Mouse (Mus musculus) CD4-positive, CD25-positive, alpha-beta regulatory T cell, adult 2 months (primary cell): ENCODE data around the gene Tcp11.

Experiments
- DNase-seq: peaks from one replicate; pipeline ENCODE4 v3.0.0-alpha.2; 2012; ENCODE audit warnings: low read depth, low spot score

Gene Tcp11

DNA sequence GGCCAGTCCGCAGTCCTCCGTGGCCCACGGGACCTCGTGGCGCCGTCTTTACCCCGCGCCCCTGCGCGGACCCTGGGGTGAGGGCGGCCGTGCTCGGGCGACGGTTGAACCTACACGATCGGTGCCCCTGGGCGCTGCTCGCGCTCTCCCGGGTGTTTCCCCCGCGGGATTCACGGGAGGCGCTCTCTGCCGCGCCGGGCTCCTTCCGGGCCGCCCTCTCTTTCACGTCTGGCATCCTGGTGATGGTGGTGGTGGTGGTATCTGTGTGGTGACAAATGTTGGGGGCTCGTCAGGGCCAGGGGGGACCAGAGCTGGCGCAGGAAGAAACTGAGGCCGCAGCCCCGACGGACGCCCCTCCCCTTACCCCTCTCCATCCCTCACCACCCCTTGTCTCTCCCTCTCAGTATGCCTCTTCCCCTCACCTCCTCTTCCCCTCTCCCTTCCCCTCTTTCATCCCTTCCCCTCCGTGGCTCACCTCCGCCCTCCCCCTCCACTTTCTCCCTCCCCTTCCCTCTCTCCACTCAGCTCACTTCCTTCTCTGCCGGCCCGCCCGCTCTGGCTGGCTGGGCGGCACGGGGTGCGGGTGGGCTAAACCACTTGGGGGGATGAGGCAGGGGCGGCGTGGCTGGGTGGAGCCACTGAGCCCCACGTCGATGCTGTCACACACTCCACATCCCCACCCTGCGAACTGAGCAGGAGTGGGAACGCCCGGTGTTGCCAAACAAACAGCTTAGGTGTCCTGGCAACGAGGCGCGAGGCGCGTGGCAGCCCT lies at the start of gene Tcp11:
Gene Tcp11 (minus strand): TSS at position 595 of the 772 bp plus-strand sequence.
- peak; percentile 81 for DNase-seq

DNA sequence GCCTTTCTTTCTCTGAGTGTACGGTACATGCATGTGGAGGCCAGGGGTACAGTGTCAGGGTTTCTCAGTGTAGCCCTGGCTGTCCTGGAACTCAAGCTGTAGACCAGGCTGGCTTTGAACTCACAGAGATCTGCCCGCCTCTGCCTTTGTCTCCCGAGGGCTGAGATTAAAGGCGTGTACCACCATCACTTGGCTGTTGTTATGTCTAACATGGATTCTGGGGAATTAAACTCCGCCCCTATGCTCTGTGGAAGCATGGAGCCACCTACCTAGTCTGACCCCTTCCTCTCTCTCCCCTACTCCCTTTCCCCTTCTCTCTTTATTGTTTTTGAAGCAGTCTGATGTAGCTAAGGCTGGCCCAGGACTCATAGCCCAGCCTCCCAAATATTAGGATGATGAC lies 49.4 kb upstream of the Tcp11 start:
- no peak for DNase-seq

DNA sequence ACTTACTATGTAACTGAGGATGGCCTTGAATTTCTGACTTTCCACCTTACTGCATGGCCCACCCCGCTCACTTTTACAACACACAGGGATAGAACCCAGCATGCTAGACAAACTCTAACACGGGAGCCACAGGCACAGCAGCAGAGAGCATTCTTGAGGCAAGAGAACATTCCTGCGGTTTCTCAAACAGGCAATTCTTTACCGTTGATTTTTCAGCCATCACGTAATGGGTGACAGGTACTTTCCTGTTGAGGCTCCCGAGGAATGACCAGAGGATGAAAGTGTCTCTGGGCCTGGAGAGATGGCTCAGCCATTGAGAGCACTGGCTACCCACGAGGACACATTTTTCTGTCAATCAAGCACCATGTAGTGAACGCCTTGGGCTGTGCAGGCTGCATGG lies 43.9 kb upstream of the Tcp11 start:
- DNase-seq: no peak

GRCm38 (mm10) chr17:28123627-28124026 lies 43.2 kb upstream of the Tcp11 start:
- no peak for DNase-seq

DNA sequence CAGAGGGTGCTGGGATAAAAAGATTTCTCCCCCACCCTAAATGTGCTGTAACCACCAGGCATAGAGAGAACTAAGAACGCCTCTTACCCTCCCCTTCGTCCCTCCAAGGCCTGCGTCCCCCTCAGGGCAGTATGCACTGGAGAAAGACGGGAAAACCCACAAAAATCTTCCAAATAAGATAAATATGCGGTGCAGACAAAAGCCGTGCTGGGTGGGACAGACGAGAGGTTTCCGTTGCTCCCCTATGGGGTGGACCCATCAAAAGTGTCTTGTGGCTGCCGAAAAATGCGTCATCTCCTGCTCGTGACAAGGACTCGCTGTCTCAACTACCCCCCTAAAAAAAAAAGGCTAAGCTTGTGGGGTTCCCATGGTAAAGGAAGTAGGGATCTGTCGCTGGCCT lies 42.5 kb upstream of the Tcp11 start:
- DNase-seq: no peak

GRCm38 (mm10) chr17:28120460-28120859 lies 40.0 kb upstream of the Tcp11 start:
- DNase-seq: no peak

GRCm38 (mm10) chr17:28117451-28118209 lies 37.2 kb upstream of the Tcp11 start:
- peak; percentile 21 for DNase-seq

GRCm38 (mm10) chr17:28116335-28116734 lies 35.9 kb upstream of the Tcp11 start:
- DNase-seq: no peak

- DNase-seq: no peak
Observed at GRCm38 (mm10) chr17:28112266-28112665, 31.8 kb upstream of the Tcp11 start.

DNA sequence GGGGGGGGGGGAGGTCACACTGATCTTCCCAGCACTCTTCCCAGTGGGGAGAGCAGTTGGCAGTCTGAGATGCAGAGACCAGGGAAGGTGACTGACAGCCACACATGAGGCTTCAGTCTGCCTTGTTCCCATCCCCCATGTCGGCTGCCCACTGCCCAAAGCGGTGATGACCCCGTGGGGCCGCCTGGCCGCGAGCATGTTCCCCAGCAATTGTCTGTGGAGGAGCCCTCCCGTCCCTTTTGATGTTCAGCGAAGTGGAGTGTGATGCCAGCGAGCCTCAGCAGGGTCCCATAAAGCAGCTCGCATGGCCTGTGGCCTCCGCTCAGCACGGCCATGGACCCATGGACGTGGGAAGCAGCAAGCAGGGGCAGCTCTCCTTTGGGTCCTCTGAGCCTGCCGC lies 26.8 kb upstream of the Tcp11 start:
- no peak for DNase-seq

- peak; percentile 36 for DNase-seq
Observed at GRCm38 (mm10) chr17:28106352-28106751, 25.9 kb upstream of the Tcp11 start.

DNA sequence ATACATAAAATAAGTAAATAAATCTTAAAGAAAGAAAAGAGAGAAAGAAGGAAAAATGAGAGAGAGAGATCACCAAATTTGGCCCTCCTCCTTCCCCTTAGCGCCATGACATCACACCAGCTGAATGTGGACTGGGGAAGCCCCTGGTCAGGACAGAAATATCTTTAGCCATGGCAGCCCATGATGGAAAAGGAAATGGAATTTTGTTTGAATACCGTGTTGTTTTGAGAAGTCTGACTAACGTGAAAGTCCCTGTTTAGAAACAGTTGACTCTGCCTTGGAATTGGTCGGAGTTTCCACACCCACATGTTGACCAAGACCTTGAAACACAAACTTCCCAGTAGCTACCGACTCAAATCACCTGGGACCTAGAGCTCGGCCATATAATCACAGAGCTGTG lies 24.0 kb upstream of the Tcp11 start:
- DNase-seq: no peak

- no peak for DNase-seq
Observed at GRCm38 (mm10) chr17:28101902-28102319, 21.5 kb upstream of the Tcp11 start.

- no peak for DNase-seq
Observed at GRCm38 (mm10) chr17:28101284-28101887, 20.9 kb upstream of the Tcp11 start.

- peak; percentile 29 for DNase-seq
Observed at GRCm38 (mm10) chr17:28100669-28101068, 20.2 kb upstream of the Tcp11 start.

- DNase-seq: no peak
Observed at GRCm38 (mm10) chr17:28099086-28099485, 18.6 kb upstream of the Tcp11 start.

- no peak for DNase-seq
Observed at GRCm38 (mm10) chr17:28097308-28097707, 16.9 kb upstream of the Tcp11 start.

- DNase-seq: no peak
Observed at GRCm38 (mm10) chr17:28096418-28096817, 16.0 kb upstream of the Tcp11 start.

GRCm38 (mm10) chr17:28093837-28094236 lies 13.4 kb upstream of the Tcp11 start:
- peak; percentile 31 for DNase-seq

- peak; percentile 34 for DNase-seq
Observed at GRCm38 (mm10) chr17:28092297-28092696, 11.9 kb upstream of the Tcp11 start.

- no peak for DNase-seq
Observed at GRCm38 (mm10) chr17:28088718-28089117, 8.3 kb upstream of the Tcp11 start.

- DNase-seq: no peak
Observed at GRCm38 (mm10) chr17:28087430-28087829, 7.0 kb upstream of the Tcp11 start.

DNA sequence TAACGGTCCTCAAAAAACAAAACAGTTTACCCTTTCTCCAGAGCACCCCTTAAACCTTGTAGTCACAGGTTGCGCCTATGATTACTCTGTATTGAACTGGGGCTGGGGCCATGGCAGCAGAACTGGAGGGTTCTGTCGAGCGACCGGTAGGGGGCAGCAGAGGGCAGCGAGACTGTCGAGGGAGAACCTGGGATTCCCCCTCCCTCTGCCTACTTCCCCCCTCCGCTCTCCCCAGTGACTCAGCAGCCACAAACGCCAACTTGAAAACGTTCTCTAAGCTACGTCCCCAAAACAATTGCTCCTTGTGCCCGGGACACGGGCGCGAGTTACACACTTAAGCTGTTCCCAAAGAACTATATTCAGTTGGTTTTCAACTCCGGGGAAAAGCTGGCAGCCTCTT lies 4.5 kb upstream of the Tcp11 start:
- DNase-seq: peak; percentile 95
